Mouse (Mus musculus) embryonic facial prominence, embryonic 14.5 days (tissue): ENCODE results near the gene Insr. TPM values are rescaled to one million over a fixed set of nuclear protein-coding genes. Genes with fewer than 3 reads are reported as not detected.
"Not testable (repeated sequence)": the region's sequence is repeated elsewhere in the genome, so short reads cannot be mapped to it uniquely, and the experiment has no call there.

ENCODE experiments used
- ATAC-seq: fragments of 200-750 bp; cut with Nextera tagmentation; 2 replicates; pipeline ENCODE4 v1.8.0; 2017; ENCODE audit warnings: low read depth, moderate number of reproducible peaks, moderate TSS enrichment
- DNase-seq: peaks from one replicate; pipeline ENCODE4 v3.0.0-alpha.2; 2015; ENCODE audit warnings: low spot score
- H3K27ac ChIP-seq: fragments of 300-500 bp; sonication (generic); replicated peaks from 2 replicates; pipeline ENCODE4 v1.5.1; 2014; ENCODE audit warnings: low read depth, mild to moderate bottlenecking, low read length, moderate library complexity
- H3K27me3 ChIP-seq: fragments of 300-500 bp; sonication (generic); replicated peaks from 2 replicates; pipeline ENCODE4 v1.6.1; 2014; ENCODE audit warnings: low read length; ENCODE audit not compliant: control insufficient read depth, insufficient read depth
- H3K36me3 ChIP-seq: fragments of 300-500 bp; sonication (generic); 2 replicates; pipeline ENCODE4 v1.6.1; 2014; ENCODE audit warnings: low read length, mixed read lengths; ENCODE audit not compliant: control insufficient read depth, insufficient read depth
- H3K4me1 ChIP-seq: fragments of 300-500 bp; sonication (generic); 2 replicates; pipeline ENCODE4 v1.6.1; 2014; ENCODE audit warnings: antibody characterized with exemption, low read length; ENCODE audit not compliant: control insufficient read depth, insufficient read depth
- H3K4me2 ChIP-seq: fragments of 300-500 bp; sonication (generic); 2 replicates; pipeline ENCODE4 v1.6.1; 2014; ENCODE audit warnings: low read depth, mild to moderate bottlenecking, low read length, moderate library complexity, mixed read lengths
- H3K4me3 ChIP-seq: fragments of 300-500 bp; sonication (generic); 2 replicates; pipeline ENCODE4 v1.5.1; 2014; ENCODE audit warnings: low read depth, mild to moderate bottlenecking, low read length
- H3K9ac ChIP-seq: fragments of 300-500 bp; sonication (generic); 2 replicates; pipeline ENCODE4 v1.6.1; 2014; ENCODE audit warnings: low read depth, mild to moderate bottlenecking, low read length, moderate library complexity, mixed read lengths
- H3K9me3 ChIP-seq: fragments of 300-500 bp; sonication (generic); 2 replicates; pipeline ENCODE4 v1.6.1; 2016; ENCODE audit warnings: low read length; ENCODE audit not compliant: control insufficient read depth
- WGBS: fragments of 180-500 bp; shearing (Covaris S2); extraction: QIAGEN DNeasy Blood & Tissue Kit; methylation state at CpG from one replicate; pipeline ENCODE4 v1.1.7; 2014; 5-methylcytosine and 5-hydroxymethylcytosine counted together
- polyA plus RNA-seq: library from polyadenylated mRNA; unstranded; fragments of >200 nt; fragmentation: Nextera tagmentation; extraction: Ambion mirVana; gene quantifications from 2 replicates; pipeline ENCODE4 v1.2.1, GENCODE M21; 2014

Gene Insr
- polyA plus RNA-seq, 1 experiment from 2014 or later = 30.3 TPM

DNA sequence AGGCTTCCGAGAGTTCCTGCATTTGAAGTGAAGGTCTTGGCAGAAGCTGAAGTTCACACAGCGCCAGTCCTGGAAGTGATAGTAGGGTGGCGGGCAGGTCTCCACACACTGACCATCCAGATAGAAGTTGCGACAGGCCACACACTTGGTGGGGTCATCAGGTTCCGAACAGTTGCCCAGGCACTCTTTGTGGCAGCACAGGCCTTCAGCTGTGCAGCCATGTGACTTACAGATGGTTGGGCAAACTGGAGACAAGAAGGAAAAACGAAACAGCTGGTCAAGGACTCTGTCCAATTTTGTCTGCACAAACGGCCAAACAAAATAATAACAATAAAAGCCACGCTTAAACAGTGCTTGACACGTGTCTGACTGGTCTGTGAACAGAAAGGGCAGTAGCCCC lies 68.0 kb downstream of the Insr start:
- ATAC-seq = no peak

GRCm38 (mm10) chr8:3209960-3210359 lies 69.5 kb downstream of the Insr start:
- Histone ChIP-seq H3K36me3 (peaks cover 8% of the 10 kb centered on the region; the same call in 1 of the 2 replicates), H3K4me3 (no peak overlapping the region), H3K27ac (peak overlapping the region; percentile 59; the same call in 1 of the 2 replicates), H3K27me3 (no peaks in the 10 kb centered on the region), H3K9ac (no peak overlapping the region), H3K4me1 (no peaks in the 10 kb centered on the region), H3K4me2 (no peak overlapping the region), H3K9me3 (no peaks in the 10 kb centered on the region)
- WGBS = 84% methylated on average over 3 of the region's 3 CpGs
- DNase-seq = no peak
- ATAC-seq = no peak

More for the DNA sequence above, 68.0 kb downstream of the Insr start:
- peak; percentile 35 for DNase-seq
- 75% methylated on average over 9 of the region's 9 CpGs for WGBS
- Histone ChIP-seq H3K4me2 (no peak overlapping the region), H3K9me3 (no peaks in the 10 kb centered on the region), H3K27me3 (no peaks in the 10 kb centered on the region), H3K27ac (no peak overlapping the region), H3K4me1 (peaks cover 2% of the 10 kb centered on the region; the same call in 1 of the 2 replicates), H3K36me3 (0 out of 2 replicates have a peak, but pooled peaks cover 8% of the 10 kb centered on the region), H3K9ac (no peak overlapping the region), H3K4me3 (no peak overlapping the region)

DNA sequence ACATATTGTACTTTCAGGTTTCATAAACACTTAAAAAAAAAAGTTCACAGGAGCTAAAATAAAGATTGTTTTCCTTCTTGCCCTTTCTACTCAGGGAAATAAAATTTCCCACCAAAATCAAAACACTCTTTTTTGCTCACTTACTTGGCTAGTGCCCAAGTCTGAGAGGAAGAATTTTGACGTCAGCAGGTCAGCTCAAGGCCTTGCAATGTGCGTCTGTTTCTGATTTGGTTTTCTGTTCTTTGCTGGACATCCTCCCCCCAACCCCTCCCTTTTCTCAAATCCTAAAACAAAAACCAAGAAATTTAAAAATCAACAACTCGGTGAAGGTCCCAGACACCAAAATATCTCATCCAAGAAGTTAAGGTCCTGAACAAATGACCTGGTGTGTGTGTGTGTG lies 70.1 kb downstream of the Insr start:
- H3K9me3 ChIP-seq = no peaks in the 10 kb centered on the region
- WGBS = 18% methylated on average over 3 of the region's 3 CpGs
- H3K36me3 ChIP-seq = peaks cover 15% of the 10 kb centered on the region
- ATAC-seq = 0 out of 2 replicates have a peak, but pooled peaks have one; percentile 38
- H3K4me2 ChIP-seq = no peak overlapping the region
- H3K9ac ChIP-seq = no peak overlapping the region
- no peaks in the 10 kb centered on the region for H3K4me1 ChIP-seq
- H3K4me3 ChIP-seq = no peak overlapping the region
- peak overlapping the region; percentile 59; the same call in 1 of the 2 replicates for H3K27ac ChIP-seq
- peak; percentile 90 for DNase-seq
- no peaks in the 10 kb centered on the region for H3K27me3 ChIP-seq

DNA sequence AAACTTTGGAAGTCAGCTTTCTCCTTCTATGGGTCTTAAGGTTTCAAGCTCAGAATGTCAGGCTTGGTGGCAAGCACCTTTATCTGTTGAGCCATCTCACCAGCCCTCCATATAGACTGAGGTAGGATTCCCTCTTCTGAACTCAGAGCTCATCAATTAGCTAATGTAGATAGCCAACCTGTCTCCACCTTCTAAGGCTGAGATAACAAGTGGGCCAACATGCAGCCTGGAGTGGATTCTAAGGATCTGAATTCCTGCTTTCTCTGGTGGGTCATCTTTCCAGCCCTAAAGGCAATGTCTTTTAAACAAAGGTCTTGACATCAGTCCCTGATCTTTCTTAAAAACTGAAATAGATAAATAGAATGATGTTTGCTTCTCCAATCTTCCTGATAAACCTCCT lies 70.7 kb downstream of the Insr start:
- no peaks in the 10 kb centered on the region for H3K4me1 ChIP-seq
- no peak overlapping the region for H3K27ac ChIP-seq
- ATAC-seq (no peak), DNase-seq (no peak)
- H3K9me3 ChIP-seq = no peaks in the 10 kb centered on the region
- H3K36me3 ChIP-seq = peaks cover 21% of the 10 kb centered on the region
- H3K4me3 ChIP-seq = no peak overlapping the region
- H3K4me2 ChIP-seq = no peak overlapping the region
- H3K27me3 ChIP-seq = no peaks in the 10 kb centered on the region
- H3K9ac ChIP-seq = no peak overlapping the region

- no peaks in the 10 kb centered on the region for H3K27me3 ChIP-seq
- ATAC-seq (no peak), DNase-seq (no peak)
- WGBS = 83% methylated on average over 3 of the region's 3 CpGs
- no peak overlapping the region for H3K4me3 ChIP-seq
- H3K9ac ChIP-seq = no peak overlapping the region
- no peak overlapping the region for H3K4me2 ChIP-seq
- peaks cover 46% of the 10 kb centered on the region for H3K36me3 ChIP-seq
- no peak overlapping the region for H3K27ac ChIP-seq
- H3K9me3 ChIP-seq = no peaks in the 10 kb centered on the region
- no peaks in the 10 kb centered on the region for H3K4me1 ChIP-seq
Measured at GRCm38 (mm10) chr8:3204758-3205443, 74.5 kb downstream of the Insr start.

GRCm38 (mm10) chr8:3202792-3203191 lies 76.6 kb downstream of the Insr start:
- Histone ChIP-seq H3K27ac (no peak overlapping the region), H3K9me3 (no peaks in the 10 kb centered on the region), H3K9ac (no peak overlapping the region), H3K27me3 (no peaks in the 10 kb centered on the region), H3K4me2 (no peak overlapping the region), H3K4me1 (no peaks in the 10 kb centered on the region), H3K36me3 (peaks cover 57% of the 10 kb centered on the region), H3K4me3 (no peak overlapping the region)
- DNase-seq = no peak
- ATAC-seq = no peak
- 95% methylated on average over 7 of the region's 7 CpGs for WGBS

DNA sequence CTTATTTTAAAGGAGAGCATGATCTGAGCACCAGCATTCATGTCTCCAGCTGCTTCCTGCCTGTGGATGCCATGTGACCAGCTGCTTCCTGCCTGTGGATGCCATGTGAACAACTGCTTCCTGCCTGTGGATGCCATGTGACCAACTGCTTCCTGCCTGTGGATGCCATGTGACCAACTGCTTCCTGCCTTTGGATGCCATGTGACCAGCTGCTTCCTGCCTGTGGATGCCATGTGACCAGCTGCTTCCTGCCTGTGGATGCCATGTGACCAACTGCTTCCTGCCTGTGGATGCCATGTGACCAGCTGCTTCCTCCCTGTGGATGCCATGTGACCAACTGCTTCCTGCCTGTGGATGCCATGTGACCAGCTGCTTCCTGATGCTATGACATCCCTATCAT lies 85.1 kb downstream of the Insr start:
- H3K4me1 ChIP-seq, ATAC-seq, H3K9me3 ChIP-seq, H3K4me3 ChIP-seq, H3K27ac ChIP-seq, H3K9ac ChIP-seq, H3K27me3 ChIP-seq, DNase-seq, H3K4me2 ChIP-seq: not testable (repeated sequence)
- H3K36me3 ChIP-seq = peaks cover 81% of the 10 kb centered on the region

- H3K4me2 ChIP-seq = no peak overlapping the region
- ATAC-seq = no peak
- H3K36me3 ChIP-seq = peaks cover 90% of the 10 kb centered on the region
- H3K27ac ChIP-seq = no peak overlapping the region
- H3K27me3 ChIP-seq = no peaks in the 10 kb centered on the region
- H3K9ac ChIP-seq = no peak overlapping the region
- no peak overlapping the region for H3K4me3 ChIP-seq
- no peaks in the 10 kb centered on the region for H3K4me1 ChIP-seq
- DNase-seq = no peak
- H3K9me3 ChIP-seq = peaks cover 5% of the 10 kb centered on the region; the same call in 1 of the 2 replicates
Measured at GRCm38 (mm10) chr8:3191006-3191405, 88.4 kb downstream of the Insr start.

DNA sequence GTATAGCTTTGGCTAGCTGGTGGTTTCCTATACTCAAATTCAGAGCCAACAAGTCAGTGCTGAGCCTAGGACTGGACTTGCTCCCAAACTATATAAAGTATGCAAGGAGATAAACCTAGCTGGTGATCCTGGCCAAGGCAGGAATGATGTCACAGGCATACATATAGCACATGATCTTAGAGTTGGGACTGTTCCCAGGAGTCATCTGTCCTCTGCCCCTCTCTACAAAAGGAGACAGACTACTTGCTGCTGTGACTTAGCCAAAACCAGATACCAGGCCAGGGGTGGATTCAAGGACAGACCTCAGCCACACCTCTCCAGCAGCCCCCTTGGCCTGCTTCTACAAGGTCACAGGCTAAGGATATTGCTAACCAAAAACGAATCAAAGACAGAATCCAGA lies 92.0 kb downstream of the Insr start:
- no peak overlapping the region for H3K27ac ChIP-seq
- H3K36me3 ChIP-seq = peaks cover 81% of the 10 kb centered on the region
- no peak overlapping the region for H3K4me2 ChIP-seq
- H3K27me3 ChIP-seq = no peaks in the 10 kb centered on the region
- no peaks in the 10 kb centered on the region for H3K4me1 ChIP-seq
- ATAC-seq (no peak), DNase-seq (no peak)
- WGBS = 63% methylated on average over 1 of the region's 1 CpGs
- no peaks in the 10 kb centered on the region for H3K9me3 ChIP-seq
- H3K9ac ChIP-seq = no peak overlapping the region
- H3K4me3 ChIP-seq = no peak overlapping the region
